Mouse (Mus musculus): Measurements from ENCODE around the gene Fkbp11. TPM values are rescaled to one million over a fixed set of nuclear protein-coding genes. Genes with fewer than 3 reads are reported as not detected.

Fkbp11 gene
- polyA plus RNA-seq, 2 experiments, result 70.1 to 123 TPM

- Histone ChIP-seq H3K9ac (replicated peaks) (no peak overlapping the region), H3K9me3 (ENCODE audit: control insufficient read depth, low read length) (no peaks in the 10 kb centered on the region), H3K4me3 (ENCODE audit: insufficient read depth in 1 of 2, low read depth in 2 of 2, low read length in 2 of 2) (no peak overlapping the region), H3K27ac (no peak overlapping the region), H3K4me2 (ENCODE audit: low read depth) (no peak overlapping the region), H3K36me3 (replicated peaks; ENCODE audit: control insufficient read depth, insufficient read depth, low read depth) (no peaks in the 10 kb centered on the region), H3K27me3 (ENCODE audit: control insufficient read depth, insufficient read depth, low read length) (peaks cover 47% of the 10 kb centered on the region), H3K4me1 (replicated peaks; ENCODE audit: control insufficient read depth in 2 of 2, insufficient read depth in 2 of 2, low read length in 1 of 2) (0 out of 4 replicates have a peak, but pooled peaks cover 0 to 6% of the 10 kb centered on the region in 2 experiments)
- no peak for ATAC-seq (ENCODE audit: insufficient read depth)
- WGBS (ENCODE audit: insufficient replicate concordance), result 26% methylated on average over 11 of the region's 11 CpGs
- TF ChIP-seq EP300 (IDR thresholded peaks at IDR 0.05; ENCODE audit: low read depth), result no peak
- no peak for DNase-seq (ENCODE audit: low read depth in 3 of 3, low spot score in 3 of 3)
Observed at GRCm38 (mm10) chr15:98674994-98675545, 52.9 kb downstream of the Fkbp11 start.

Other genes with a start within 250 kb of the Fkbp11 start
- not detected in 2 replicates for gene Lalba, start 245.5 kb downstream of the Fkbp11 start, polyA plus RNA-seq (2012; rRNA removed)
- gene Lalba, start 245.5 kb downstream of the Fkbp11 start, polyA plus RNA-seq (2014; fragmentation: Nextera tagmentation; extraction: Ambion mirVana), result not detected in 2 replicates
- gene Olfr279, start 235.8 kb downstream of the Fkbp11 start, polyA plus RNA-seq (2012; rRNA removed), result not detected in 2 replicates
- not detected in 2 replicates for gene Olfr279, start 235.8 kb downstream of the Fkbp11 start, polyA plus RNA-seq (2014; fragmentation: Nextera tagmentation; extraction: Ambion mirVana)
- gene Kansl2, start 193.9 kb downstream of the Fkbp11 start, polyA plus RNA-seq (2012; rRNA removed), result 17.5 and 21.7 TPM in 2 replicates
- 31.1 and 35.6 TPM in 2 replicates for gene Kansl2, start 193.9 kb downstream of the Fkbp11 start, polyA plus RNA-seq (2014; fragmentation: Nextera tagmentation; extraction: Ambion mirVana)
- gene Ccnt1, start 157.3 kb downstream of the Fkbp11 start, polyA plus RNA-seq (2012; rRNA removed), result 6.1 and 8.2 TPM in 2 replicates
- 23.7 and 24.7 TPM in 2 replicates for gene Ccnt1, start 157.3 kb downstream of the Fkbp11 start, polyA plus RNA-seq (2014; fragmentation: Nextera tagmentation; extraction: Ambion mirVana)
- not detected in 2 replicates for gene 4930415O20Rik, start 157.2 kb downstream of the Fkbp11 start, polyA plus RNA-seq (2012; rRNA removed)
- not detected in 2 replicates for gene 4930415O20Rik, start 157.2 kb downstream of the Fkbp11 start, polyA plus RNA-seq (2014; fragmentation: Nextera tagmentation; extraction: Ambion mirVana)
- 11.3 and 13.1 TPM in 2 replicates for gene Adcy6, start 118.1 kb downstream of the Fkbp11 start, polyA plus RNA-seq (2012; rRNA removed)
- gene Adcy6, start 118.1 kb downstream of the Fkbp11 start, polyA plus RNA-seq (2014; fragmentation: Nextera tagmentation; extraction: Ambion mirVana), result 4.2 and 5.7 TPM in 2 replicates
- 0.85 and 1.5 TPM in 2 replicates for gene Cacnb3, start 97.4 kb downstream of the Fkbp11 start, polyA plus RNA-seq (2012; rRNA removed)
- gene Cacnb3, start 97.4 kb downstream of the Fkbp11 start, polyA plus RNA-seq (2014; fragmentation: Nextera tagmentation; extraction: Ambion mirVana), result 0.27 and 0.42 TPM in 2 replicates
- 16.5 and 23.4 TPM in 2 replicates for gene Ddx23, start 65.3 kb downstream of the Fkbp11 start, polyA plus RNA-seq (2012; rRNA removed)
- 11.0 and 11.7 TPM in 2 replicates for gene Ddx23, start 65.3 kb downstream of the Fkbp11 start, polyA plus RNA-seq (2014; fragmentation: Nextera tagmentation; extraction: Ambion mirVana)
- gene Rnd1, start 50.7 kb downstream of the Fkbp11 start, polyA plus RNA-seq (2012; rRNA removed), result 0.25 and 0.67 TPM in 2 replicates
- 0.24 and 0.63 TPM in 2 replicates for gene Rnd1, start 50.7 kb downstream of the Fkbp11 start, polyA plus RNA-seq (2014; fragmentation: Nextera tagmentation; extraction: Ambion mirVana)
- 0.01 TPM in 1 of 2 replicates, not detected in the other for gene Ccdc65, start 20.0 kb downstream of the Fkbp11 start, polyA plus RNA-seq (2012; rRNA removed)
- gene Ccdc65, start 20.0 kb downstream of the Fkbp11 start, polyA plus RNA-seq (2014; fragmentation: Nextera tagmentation; extraction: Ambion mirVana), result not detected in 2 replicates
- 16.4 and 18.1 TPM in 2 replicates for gene Arf3, start 35.0 kb upstream of the Fkbp11 start, polyA plus RNA-seq (2012; rRNA removed)
- gene Arf3, start 35.0 kb upstream of the Fkbp11 start, polyA plus RNA-seq (2014; fragmentation: Nextera tagmentation; extraction: Ambion mirVana), result 6.6 and 7.9 TPM in 2 replicates
- 0.03 TPM in 2 replicates for gene Wnt10b, start 50.0 kb upstream of the Fkbp11 start, polyA plus RNA-seq (2012; rRNA removed)
- gene Wnt10b, start 50.0 kb upstream of the Fkbp11 start, polyA plus RNA-seq (2014; fragmentation: Nextera tagmentation; extraction: Ambion mirVana), result not detected in 2 replicates
- gene Wnt1, start 61.7 kb upstream of the Fkbp11 start, polyA plus RNA-seq (2012; rRNA removed), result not detected in 2 replicates
- gene Wnt1, start 61.7 kb upstream of the Fkbp11 start, polyA plus RNA-seq (2014; fragmentation: Nextera tagmentation; extraction: Ambion mirVana), result not detected in 2 replicates
- gene Ddn, start 81.3 kb upstream of the Fkbp11 start, polyA plus RNA-seq (2012; rRNA removed), result 0.03 and 0.04 TPM in 2 replicates
- gene Ddn, start 81.3 kb upstream of the Fkbp11 start, polyA plus RNA-seq (2014; fragmentation: Nextera tagmentation; extraction: Ambion mirVana), result not detected in 2 replicates
- gene Prkag1, start 103.3 kb upstream of the Fkbp11 start, polyA plus RNA-seq (2012; rRNA removed), result 77.4 and 83.3 TPM in 2 replicates
- gene Prkag1, start 103.3 kb upstream of the Fkbp11 start, polyA plus RNA-seq (2014; fragmentation: Nextera tagmentation; extraction: Ambion mirVana), result 78.3 and 85.3 TPM in 2 replicates
- gene Kmt2d, start 143.0 kb upstream of the Fkbp11 start, polyA plus RNA-seq (2012; rRNA removed), result 4.3 and 5.7 TPM in 2 replicates
- 3.9 and 4.3 TPM in 2 replicates for gene Kmt2d, start 143.0 kb upstream of the Fkbp11 start, polyA plus RNA-seq (2014; fragmentation: Nextera tagmentation; extraction: Ambion mirVana)
- 2.3 and 2.5 TPM in 2 replicates for gene Rhebl1, start 166.3 kb upstream of the Fkbp11 start, polyA plus RNA-seq (2012; rRNA removed)
- 2.9 and 3.2 TPM in 2 replicates for gene Rhebl1, start 166.3 kb upstream of the Fkbp11 start, polyA plus RNA-seq (2014; fragmentation: Nextera tagmentation; extraction: Ambion mirVana)
- gene Dhh, start 170.3 kb upstream of the Fkbp11 start, polyA plus RNA-seq (2012; rRNA removed), result 0.04 and 0.08 TPM in 2 replicates
- 0.09 TPM in 1 of 2 replicates, not detected in the other for gene Dhh, start 170.3 kb upstream of the Fkbp11 start, polyA plus RNA-seq (2014; fragmentation: Nextera tagmentation; extraction: Ambion mirVana)
- gene Lmbr1l, start 190.0 kb upstream of the Fkbp11 start, polyA plus RNA-seq (2012; rRNA removed), result 4.5 and 7.1 TPM in 2 replicates
- 0.34 and 0.70 TPM in 2 replicates for gene Lmbr1l, start 190.0 kb upstream of the Fkbp11 start, polyA plus RNA-seq (2014; fragmentation: Nextera tagmentation; extraction: Ambion mirVana)
- gene Tuba1b, start 206.4 kb upstream of the Fkbp11 start, polyA plus RNA-seq (2012; rRNA removed), result 1,442 and 1,688 TPM in 2 replicates
- 1,211 and 1,290 TPM in 2 replicates for gene Tuba1b, start 206.4 kb upstream of the Fkbp11 start, polyA plus RNA-seq (2014; fragmentation: Nextera tagmentation; extraction: Ambion mirVana)
- gene Gm49450, start 225.4 kb upstream of the Fkbp11 start, polyA plus RNA-seq (2012; rRNA removed), result 0.15 and 6.4 TPM in 2 replicates
- gene Gm49450, start 225.4 kb upstream of the Fkbp11 start, polyA plus RNA-seq (2014; fragmentation: Nextera tagmentation; extraction: Ambion mirVana), result not detected in 2 replicates
- gene Tuba1a, start 225.5 kb upstream of the Fkbp11 start, polyA plus RNA-seq (2012; rRNA removed), result 44.7 and 62.0 TPM in 2 replicates
- gene Tuba1a, start 225.5 kb upstream of the Fkbp11 start, polyA plus RNA-seq (2014; fragmentation: Nextera tagmentation; extraction: Ambion mirVana), result 60.1 and 69.0 TPM in 2 replicates